Mouse (Mus musculus) heart, adult 9 months (tissue): ENCODE measurements around the gene Csmd2.

ENCODE experiments used
- DNase-seq, 2 experiments: peaks; one replicate each; pipeline ENCODE4 v3.0.0; 2022; ENCODE audit warnings: low spot score in 2 of 2

Csmd2 gene

GRCm38 (mm10) chr4:128327421-128327820 lies 339.8 kb downstream of the Csmd2 start:
- no peak for DNase-seq

DNA sequence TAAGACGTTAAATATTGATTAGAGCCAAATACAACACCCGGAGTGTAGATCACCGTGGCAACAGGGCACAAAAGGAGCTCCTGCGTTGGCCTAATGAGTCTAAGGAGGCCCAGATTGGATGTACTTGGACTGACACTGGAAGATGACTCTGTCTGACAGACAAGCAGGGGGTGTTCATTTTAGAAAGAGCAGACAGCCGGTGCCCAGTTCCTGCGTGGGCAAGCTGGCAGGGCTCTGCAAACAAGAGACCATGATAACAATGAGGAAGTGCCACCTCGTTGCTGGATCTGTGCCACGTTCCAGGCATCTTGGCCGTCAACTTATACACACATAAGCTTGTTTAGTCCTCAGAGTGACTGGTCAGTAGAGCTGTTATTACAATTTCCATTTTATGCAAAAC lies 342.9 kb downstream of the Csmd2 start:
- no peak for DNase-seq

DNA sequence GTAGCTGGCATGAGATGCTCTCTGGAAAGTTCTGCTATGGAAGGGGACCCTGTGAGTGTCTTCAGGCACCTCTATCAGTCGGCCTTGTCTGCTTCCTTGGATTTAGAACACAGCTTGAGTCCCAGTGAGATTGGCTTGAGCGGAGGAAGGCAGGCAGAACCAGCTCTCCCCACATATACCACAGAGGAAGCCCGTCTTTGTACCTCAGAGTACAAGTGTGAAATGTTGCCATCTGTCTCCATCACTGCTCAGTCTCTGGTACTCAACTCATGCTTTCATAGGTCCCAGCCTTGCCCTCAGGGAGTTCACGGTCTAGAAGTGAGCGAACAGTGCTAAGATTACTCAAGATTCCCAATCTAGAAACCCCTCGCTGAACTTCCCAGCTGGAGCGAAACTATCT lies 352.8 kb downstream of the Csmd2 start:
- no peak for DNase-seq

DNA sequence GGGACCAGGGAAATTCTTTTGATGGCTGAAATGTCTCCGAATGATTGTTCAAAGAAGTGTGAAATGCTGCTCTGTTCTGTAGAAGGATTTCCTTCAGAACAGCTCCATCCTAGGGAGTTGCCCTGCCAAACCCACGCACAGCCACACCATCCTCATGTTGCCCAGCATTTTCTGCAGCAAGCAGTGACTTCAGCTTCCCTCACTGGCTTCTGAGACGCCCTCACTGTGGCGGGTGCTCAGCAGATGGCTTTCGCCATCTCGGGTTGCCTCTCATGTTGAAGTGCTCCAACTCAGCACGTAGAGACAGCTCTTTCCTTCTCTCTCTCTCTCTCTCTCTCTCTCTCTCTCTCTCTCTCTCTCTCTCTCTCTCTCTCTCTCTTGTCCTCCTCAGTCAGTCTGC lies 353.7 kb downstream of the Csmd2 start:
- DNase-seq: no peak

- no peak for DNase-seq
Observed at GRCm38 (mm10) chr4:128342208-128342607, 354.6 kb downstream of the Csmd2 start.

- no peak for DNase-seq
Observed at GRCm38 (mm10) chr4:128358751-128359150, 371.1 kb downstream of the Csmd2 start.

DNA sequence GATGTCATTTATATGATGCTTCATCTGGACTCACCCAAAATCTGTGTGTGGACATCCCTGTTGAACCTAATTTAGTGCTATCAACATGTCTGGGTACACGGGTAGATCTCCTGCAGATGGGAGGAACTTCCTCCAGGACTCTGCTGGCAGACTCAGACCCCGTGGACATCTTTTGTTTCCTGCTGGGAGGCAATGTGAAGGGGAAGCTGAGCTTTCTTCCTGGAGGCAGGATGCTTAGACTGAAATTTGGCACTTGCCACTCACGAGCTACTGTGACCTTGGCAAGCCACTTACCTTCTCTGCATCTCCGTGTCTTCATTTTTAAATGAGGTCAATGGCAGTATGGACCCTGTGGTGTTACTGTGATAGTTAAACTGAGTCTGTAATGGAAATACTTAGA lies 378.2 kb downstream of the Csmd2 start:
- no peak for DNase-seq

DNA sequence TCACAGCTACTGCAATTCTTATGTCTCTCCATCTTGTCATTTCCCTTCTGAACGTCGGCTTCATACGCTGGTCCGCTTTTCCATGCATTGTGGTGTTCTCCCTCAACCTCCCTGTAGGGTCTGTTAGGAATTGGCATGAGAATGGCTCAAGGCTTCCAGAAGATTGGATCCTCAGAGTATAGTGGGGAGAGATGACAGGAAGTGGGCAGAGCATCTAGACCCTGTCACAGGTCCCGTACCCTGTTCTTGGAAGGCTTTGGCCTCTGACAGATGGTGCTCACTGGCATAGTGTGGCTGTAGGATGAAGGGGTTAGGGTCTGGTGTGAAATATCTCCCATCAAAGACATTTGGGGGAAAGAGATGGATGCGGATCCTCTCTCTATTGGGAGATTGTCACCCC lies 380.4 kb downstream of the Csmd2 start:
- no peak for DNase-seq

- DNase-seq: no peak
Observed at GRCm38 (mm10) chr4:128371766-128372165, 384.1 kb downstream of the Csmd2 start.

- no peak for DNase-seq
Observed at GRCm38 (mm10) chr4:128373196-128373595, 385.5 kb downstream of the Csmd2 start.

GRCm38 (mm10) chr4:128374051-128374450 lies 386.4 kb downstream of the Csmd2 start:
- DNase-seq: no peak

DNA sequence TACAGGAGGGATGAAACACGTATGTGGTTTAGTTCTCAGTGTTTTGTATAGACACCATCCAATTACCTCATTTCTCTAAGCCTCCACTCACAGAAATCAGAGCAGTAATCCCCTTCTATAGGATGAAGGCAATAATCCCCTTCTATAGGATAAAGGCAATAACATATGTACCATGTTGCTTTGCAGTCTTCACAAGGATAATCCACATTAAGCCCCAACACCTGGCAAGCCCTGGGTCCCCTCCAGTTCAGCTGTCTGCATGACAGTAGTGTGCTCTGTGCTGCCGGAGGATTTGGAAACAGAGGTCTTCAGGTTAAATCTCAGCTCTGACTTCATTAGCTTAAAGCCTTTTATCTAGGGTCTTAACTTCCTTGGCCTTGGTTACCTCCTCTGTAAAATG lies 391.3 kb downstream of the Csmd2 start:
- no peak for DNase-seq

DNA sequence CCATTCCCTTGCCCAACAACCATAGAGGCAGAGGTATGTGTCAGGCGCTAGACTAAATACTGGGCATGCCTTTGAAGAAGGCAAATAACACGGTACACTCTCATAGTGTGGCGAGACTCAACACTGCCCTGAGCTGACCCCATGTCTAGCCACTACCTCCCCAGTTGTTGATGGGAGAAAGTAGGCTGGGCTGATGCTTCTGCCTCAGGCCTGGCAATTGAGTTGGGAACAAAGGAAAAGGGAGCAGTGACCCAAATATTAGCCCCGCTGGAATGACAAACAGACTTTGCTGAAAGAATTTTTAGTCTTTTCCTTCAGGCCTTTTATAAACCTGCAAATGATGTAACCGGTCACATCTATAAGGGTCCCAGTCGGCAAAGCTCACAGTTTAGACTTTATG lies 393.7 kb downstream of the Csmd2 start:
- no peak for DNase-seq

DNA sequence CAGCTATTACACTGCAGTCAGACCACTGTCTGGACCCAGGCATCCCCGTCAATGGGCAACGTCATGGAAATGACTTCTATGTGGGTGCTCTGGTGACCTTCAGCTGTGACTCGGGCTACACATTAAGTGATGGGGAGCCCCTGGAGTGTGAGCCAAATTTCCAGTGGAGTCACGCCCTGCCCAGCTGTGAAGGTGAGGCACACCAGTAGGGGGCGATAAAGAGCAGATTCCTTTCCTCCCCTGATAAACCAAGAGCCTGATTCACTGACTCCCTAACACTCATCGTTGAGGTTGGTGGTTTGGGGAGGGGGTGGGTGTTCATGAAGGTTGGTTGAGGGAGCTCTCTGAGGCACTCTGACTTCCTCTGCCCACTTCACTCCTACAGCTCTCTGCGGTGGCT lies 396.1 kb downstream of the Csmd2 start:
- no peak for DNase-seq

DNA sequence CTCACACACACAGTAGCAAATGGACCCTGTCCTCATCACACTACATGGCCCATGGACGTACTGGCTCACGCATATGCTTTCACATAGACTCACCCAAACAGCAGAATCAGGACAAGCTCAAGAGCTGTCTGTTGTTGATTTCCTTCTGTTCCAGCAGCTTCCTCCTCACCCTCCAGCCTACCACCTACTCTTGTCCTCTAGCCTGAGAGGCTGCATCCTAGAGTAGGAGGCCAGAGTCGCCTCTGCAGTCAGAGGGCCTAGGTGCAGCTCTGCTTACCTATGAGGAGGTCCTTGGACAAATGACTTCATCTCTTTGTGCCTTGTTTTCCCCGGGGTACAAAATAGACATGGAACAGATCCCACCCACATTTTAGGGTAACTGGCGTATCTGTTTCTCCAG lies 403.8 kb downstream of the Csmd2 start:
- DNase-seq: no peak

GRCm38 (mm10) chr4:128392279-128392678 lies 404.6 kb downstream of the Csmd2 start:
- DNase-seq: no peak

- DNase-seq: no peak
Observed at GRCm38 (mm10) chr4:128393864-128394263, 406.2 kb downstream of the Csmd2 start.

- DNase-seq: no peak
Observed at GRCm38 (mm10) chr4:128396616-128397015, 409.0 kb downstream of the Csmd2 start.

DNA sequence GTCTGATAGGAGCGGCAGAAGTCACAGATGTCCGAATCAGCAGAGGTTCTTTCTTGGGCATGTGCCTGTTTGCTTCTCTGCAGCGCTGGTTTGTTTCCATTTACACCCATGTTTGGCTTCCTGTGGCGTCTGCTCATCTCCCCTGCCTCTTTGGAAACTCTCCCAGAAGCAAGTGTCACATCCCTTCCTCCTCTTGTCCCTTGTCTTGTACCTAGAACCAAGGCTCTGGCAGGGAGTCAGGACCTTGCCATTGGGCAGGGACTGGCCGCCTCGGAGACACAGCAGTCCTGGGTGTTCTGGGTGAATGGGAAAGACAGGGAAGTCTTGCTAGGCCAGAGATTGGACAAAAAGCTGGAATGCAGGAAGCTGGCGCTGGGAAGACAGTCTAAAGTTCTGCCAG lies 410.1 kb downstream of the Csmd2 start:
- no peak for DNase-seq

DNA sequence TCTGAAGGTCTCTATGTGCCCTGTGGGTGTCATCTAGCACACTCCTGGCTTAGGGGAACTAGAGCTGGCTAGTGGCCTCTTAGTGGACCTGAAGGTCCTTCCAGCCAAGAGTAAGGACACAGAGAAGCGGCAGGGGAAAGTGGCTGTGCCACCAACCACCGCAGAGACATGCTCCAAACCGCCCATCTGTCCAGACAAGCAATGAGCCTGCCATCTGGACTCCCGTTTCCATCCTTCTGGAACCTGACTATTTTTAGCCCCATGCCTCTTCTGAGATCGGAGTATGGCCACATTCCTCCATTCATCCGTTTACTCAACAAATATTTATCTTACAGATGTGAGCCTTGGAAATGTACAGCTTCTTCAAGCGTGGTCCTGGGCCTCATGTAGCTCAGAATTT lies 411.3 kb downstream of the Csmd2 start:
- no peak for DNase-seq

DNA sequence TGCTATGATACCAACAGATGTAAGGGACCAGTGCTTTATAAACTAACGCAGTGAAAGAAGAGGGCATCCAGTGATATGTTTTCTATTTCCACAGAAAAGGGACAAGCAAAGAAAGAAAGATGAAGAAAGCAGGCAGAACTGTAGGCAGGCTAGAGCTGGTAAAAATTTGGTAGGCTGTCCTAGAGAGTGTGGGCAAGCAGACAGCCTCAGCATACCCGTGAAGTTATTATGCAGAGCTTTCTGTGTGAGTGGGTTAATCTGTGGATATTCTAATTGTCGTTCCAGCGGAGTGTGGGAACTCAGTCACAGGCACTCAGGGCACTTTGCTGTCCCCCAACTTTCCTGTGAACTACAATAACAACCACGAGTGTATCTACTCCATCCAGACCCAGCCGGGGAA lies 412.4 kb downstream of the Csmd2 start:
- no peak for DNase-seq

GRCm38 (mm10) chr4:128401591-128401990 lies 413.9 kb downstream of the Csmd2 start:
- no peak for DNase-seq

- DNase-seq: no peak
Observed at GRCm38 (mm10) chr4:128402706-128403105, 415.0 kb downstream of the Csmd2 start.

DNA sequence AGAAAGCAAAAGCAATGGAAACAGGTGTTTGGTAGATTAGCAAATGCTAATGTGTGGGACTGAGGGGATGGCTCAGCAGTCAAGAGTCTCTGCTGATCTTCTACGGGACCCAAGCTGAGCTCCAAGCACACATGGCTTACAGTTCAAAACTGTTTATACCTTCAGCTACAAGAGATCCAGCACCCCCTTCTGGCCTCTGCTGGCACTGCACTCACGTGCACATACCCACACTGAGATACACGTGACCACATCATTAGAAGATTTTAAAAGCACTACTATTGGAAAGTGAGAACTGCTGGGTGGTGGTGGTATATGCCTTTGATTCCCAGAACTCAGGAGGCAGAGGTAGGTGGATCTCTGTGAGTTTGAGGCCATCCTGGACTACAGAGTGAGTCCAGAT lies 417.9 kb downstream of the Csmd2 start:
- DNase-seq: no peak
